Mouse (Mus musculus) frontal cortex, adult 2 months (tissue): ENCODE measurements around the gene E2f8. TPM values are rescaled to one million over a fixed set of nuclear protein-coding genes. Genes with fewer than 3 reads are reported as not detected.

Source experiments
- DNase-seq, 2 experiments: peaks; one replicate each; pipeline ENCODE4 v3.0.0; 2022; ENCODE audit warnings: low spot score in 1 of 2; ENCODE audit errors: extremely low spot score in 1 of 2
- polyA plus RNA-seq: library from polyadenylated mRNA; depleted of rRNA; stranded (reverse); fragments of >200 nt; gene quantifications from 2 replicates; pipeline ENCODE4 v1.2.3, GENCODE M21; 2012

The E2f8 gene
- polyA plus RNA-seq, 1 experiment = 0.52 TPM

DNA sequence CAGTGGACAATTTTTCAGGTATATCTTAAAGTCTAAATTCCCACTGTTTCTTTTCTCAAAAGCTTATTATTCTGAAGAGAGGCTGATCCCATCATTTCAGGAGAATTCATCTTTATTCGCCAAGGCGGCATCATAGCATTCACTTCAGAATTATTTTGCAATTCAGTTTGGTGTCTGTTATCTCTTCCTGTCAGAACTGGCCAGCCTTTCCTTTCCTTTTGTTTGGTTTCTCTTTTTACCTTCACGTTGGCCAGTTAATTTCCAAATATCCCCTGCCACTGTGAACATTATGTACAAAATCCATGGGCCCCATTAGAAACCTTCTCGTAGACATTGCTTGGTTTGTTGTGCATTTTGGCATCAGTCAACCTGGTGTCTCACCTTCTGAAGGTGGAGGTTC, 22.0 kb downstream of the E2f8 start:
- no peak for DNase-seq

DNA sequence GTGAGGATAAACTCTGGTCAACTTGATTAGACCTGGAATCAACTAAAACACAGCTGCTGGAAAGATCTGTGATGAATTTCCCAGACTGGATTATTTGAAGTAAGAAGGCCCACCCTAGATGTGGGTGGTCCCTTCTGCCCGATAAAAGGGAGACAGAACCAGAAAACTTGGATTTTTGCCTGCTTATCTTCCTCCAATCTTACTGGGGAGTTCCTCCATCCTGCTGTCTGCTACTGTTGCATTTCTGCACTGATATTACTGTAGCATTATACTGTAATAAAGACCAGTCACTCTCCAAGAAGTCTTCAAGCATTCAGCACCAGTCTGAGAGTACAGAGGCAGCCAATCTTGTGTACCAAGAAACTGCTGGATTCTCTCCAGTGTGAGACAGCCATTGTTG, 23.1 kb downstream of the E2f8 start:
- DNase-seq = no peak

DNA sequence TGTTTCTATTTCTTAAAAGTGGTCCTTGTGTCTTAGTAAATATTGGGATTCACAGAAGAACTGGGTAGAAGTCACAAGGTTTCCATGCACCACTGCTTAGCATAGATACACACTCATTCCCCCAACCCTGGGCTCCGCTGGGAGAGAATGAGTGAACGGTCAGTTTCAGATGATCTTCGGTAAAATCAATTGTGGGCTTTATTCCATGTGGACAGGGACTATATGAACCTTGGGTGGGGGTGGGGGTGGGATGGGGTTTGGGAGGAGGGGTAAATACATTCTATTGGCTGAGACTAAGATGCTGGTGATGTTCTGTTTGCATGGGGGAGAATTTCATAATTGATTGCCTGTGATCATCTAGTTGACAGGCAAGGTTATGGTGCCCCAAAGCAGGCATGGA, 25.9 kb downstream of the E2f8 start:
- DNase-seq = no peak

DNA sequence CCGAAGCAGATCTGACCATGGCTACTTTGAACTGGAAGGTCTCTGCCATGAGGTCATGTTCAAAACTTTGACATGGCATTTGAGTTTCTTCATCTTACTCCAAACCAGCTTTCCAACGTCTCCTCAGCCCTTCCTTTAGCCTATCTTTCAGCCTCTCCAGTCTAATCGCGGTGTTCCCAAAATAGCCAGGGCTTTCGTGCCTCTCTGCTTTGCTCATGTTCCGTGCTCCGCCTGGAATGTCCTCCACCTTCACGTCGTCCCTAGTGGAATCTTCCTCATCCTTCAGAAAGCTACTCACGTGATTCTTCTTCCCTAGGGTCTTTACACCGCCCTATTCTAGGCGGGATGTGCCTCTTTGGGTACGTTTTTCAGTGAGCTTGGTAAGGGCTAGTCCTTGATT, 27.9 kb downstream of the E2f8 start:
- no peak for DNase-seq

DNA sequence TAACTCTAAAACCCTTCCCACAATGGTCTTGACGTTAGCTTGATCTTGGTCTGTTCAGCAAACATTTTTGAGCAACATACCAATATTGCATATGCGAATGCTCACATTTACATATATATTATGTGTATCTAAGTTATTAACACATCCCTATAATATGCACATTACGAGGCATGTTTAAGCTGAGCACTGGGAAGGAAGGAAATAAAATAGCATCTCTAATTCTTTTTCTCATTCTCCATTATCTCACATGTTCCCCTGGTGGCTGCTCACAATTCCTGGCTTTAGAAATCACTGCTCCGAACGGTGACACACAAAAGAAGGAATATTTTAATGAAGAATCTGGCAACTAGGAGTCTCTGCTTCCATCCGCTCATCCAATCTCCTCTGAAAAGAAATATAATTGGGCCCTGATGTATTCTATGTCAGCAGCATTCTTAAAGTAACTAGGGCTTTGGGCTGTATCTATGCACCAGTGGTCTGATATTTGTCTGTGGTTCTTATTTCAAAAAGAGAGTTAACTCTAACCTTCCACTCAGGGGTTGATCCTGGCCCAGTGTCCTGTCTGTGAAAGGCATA, 29.8 kb downstream of the E2f8 start:
- no peak for DNase-seq

DNA sequence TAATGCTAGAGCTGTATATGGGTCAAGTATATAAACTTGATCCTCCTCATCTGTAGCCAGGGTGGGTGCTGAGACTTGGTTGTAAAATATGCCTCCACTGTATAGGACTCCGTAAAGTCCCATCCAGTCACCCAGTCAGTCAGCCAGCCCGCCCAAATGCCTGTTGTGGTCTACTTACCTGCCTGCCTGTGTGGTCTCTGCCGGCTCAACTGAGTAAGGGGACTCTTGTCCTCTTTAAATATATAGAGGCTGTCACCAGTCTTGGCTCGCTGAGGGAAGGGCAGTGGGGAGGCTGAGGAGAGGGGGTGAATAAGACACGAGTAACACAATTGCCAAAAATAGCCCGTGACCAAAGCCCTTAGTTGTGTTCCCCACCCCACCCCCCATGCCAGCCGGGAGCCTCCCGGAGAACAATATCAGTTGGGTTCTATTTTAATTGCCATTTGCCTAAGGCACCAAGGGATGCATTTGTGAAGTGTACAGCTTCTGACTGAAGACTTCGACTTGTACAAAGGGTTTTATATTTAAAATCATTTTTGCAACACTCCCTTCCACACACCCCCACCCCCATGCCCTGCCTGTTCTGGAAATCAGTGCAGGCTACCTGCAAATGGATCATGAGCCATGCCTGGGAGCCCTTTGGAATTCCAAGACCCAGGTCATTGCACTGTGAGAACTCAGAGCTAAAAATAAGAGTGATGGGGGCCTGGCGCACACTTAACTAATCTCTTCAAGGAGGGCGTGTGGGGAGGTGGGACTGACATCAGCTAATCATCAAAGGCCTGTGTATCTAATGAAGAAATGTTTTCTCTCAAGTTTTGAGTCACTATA, 33.4 kb downstream of the E2f8 start, which contains the start of gene Csrp3:
Csrp3 (minus strand) TSS at position 214 of the 831 bp plus-strand sequence.
- no peak for DNase-seq

DNA sequence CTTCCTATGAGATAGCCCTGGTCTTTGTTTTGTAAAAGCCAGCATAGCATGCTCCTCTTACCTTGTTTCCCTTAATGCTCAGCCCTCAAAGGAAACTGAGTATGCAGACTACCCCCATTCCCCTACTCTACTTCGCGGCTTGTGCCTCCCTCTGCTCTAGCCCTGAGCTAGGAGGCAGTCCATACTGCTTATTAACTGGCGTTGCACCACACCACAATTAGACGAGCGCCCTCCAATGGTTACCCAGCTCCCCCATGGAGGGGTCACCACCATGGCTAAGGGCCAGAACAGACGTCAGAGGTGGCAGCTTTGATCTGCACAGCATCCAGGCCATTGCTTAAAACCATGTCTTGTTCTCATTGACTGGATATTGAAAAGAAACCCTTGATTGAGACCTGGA, 34.6 kb downstream of the E2f8 start:
- DNase-seq = no peak

DNA sequence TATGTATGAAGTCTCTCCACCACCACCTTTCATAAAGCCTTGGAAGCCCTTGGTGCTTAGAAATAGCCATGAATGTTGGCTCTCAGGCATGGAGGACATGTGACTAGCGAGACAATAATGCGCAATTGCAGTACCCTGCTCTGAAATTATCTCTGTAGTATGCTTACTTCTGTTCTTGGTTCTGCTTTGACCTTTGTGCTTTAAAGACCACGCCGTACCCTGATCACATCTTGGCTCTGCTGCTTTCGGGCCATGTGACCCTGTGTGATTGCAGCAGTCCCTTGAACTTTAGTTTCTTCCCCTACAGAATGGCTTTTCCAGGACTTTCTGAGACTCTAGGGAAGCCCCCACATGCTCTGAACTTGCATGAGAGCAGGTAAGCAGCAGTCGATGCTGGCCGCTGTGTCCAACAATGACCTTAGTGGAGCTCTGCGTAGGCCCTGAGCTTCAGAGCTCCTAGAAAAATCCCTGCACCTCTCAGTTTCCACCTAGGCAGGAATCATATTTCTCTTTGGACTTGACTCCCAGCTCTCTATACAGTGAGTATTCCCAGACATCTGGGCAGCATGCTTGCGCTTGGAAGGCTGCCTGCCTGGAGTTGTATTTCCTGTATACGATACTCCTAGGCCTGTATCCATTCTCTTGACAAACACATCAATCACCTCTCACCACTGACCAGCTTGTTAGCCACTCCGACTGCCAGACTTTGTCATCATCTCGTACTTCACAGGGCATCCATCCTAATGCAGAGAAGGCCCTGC, 36.0 kb downstream of the E2f8 start:
- no peak for DNase-seq

DNA sequence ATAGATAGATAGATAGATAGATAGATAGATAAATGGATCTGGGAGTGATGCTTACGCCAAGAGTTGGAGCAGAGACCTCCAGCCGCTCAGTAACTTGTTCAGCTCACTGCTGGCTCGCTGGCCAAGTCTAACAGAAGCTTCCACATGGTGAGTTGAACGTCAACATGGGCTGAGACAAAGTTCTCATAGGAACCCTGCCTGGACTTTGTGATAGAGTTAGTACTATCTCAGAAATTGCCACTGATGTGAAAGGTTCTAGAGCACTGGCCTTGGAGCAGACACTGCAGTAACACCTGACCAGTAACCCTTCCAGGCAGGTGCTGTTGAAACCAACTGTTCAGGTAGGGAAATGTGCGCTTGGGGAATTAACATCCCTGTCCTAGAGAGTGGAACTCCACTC, 37.9 kb downstream of the E2f8 start:
- DNase-seq = no peak

DNA sequence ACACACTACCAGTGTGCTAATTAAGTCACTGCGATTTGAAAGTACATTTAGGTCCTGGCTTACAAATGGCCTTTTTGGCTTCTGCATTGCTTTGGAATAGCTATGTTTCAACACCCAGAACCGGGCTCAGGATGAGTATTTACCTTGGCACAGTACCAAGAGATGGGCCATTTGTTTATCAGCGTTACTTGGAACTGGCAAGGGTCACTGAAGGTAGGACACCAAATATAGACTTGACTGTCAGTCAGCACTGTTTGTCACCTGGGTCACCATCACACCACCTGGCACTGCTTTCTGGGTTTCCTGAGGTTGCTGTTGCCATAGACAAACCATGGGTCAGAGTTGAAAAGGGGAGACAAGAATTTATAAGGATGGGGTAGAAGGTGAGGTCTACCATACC, 39.0 kb downstream of the E2f8 start:
- DNase-seq = no peak

DNA sequence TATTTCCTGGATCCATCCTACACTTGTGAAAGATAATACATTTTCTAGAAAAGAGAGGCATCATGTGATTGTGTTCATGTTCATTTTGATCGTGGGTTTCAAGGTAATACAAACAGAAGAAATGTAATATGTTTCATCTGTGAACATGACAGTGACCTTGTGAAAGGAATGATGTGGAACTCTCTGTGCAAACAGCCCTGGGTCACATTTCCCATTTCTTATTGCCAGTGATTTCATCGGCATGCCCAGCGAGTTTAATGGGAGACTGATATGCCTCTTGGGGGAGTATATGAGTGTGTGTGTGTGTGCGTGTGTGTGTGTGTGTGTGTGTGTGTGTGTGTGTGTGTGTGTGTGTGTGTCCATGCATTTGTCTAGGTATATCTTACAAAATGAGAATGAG, 39.9 kb downstream of the E2f8 start:
- DNase-seq = no peak

DNA sequence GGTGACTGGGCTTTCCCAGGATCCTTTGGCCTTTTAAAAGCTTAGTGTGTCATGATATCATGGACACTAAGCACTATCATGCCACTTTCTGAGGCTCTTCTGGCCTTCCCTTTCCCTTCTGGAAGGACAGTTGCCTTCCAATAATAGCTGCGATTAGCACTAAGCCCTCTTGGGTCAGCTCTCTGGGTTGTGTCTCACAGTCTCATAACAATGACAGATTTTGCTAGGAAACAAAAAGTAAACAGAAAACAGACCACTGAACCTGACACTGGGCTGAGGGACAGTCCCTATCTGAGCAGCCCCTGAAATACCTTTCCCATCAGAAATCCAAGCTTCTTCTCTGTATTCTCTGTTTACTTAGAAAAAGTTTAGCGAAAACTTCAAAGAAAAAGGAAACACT, 40.9 kb downstream of the E2f8 start:
- no peak for DNase-seq

DNA sequence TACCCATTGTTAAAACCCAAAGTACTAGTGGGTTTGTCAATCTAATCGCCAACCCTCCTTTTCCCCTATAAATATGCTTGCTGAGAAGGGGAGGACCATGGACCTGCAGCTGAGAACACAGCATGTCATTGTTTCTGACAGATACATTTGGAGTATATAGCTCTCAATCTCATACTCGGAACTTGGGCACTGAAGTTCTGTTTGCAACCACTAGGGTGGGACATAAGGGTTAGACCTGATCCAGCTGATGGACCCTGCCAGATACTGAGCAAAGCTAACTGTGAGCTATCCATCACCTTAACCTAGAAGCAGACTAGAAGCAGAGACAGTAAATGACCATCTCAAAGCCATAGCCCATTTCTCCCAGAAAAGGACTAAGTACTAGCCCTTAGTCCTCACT, 43.0 kb downstream of the E2f8 start:
- no peak for DNase-seq

DNA sequence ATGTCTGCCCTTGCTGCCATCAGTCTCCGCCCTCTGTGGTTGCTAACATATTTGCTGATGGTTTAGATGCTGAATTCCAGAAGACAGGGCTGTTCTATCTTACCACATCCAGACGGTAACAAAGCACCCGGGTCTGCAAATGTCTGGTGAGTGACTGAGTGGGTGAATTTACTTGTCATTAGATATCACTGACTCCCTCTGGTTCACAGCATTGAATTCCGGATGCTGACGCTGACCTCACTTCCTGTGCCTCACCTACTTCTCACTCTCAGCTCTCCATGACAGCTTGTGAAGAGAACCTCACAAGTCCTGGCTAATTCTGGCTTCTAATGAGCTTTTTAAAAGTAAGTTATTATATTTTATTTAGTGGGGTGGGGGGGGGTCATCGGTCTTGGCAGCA, 44.4 kb downstream of the E2f8 start:
- DNase-seq = no peak

DNA sequence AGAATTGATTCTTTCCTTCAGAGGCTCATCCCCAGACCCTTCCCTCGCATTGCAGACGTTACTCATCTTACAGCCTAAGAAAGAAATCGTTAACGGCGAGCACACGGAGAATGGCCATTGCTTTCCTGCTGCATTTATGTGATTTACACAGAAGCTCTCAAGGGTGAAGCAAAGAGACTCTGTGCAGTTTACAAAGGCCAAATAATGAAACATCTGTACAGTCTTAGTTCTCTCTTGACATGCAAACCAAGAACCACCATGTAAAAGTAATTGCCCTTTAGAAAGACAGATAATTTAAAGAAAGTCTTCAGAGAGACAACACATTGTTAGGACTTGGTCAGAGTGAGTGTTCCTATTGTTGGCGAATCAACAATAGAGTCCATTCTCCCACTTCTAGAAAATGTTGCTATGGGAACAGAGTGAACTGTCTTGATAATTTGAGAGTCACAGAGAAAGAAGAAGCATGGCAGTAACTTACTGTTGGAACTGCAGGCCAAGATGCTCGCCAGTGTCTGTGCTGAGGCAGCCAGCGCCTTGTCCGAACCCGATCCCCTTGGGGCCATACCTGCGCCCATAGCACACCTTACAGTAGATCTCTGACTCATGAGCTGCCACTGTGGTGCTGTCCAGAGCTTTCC, 46.3 kb downstream of the E2f8 start:
- no peak for DNase-seq

DNA sequence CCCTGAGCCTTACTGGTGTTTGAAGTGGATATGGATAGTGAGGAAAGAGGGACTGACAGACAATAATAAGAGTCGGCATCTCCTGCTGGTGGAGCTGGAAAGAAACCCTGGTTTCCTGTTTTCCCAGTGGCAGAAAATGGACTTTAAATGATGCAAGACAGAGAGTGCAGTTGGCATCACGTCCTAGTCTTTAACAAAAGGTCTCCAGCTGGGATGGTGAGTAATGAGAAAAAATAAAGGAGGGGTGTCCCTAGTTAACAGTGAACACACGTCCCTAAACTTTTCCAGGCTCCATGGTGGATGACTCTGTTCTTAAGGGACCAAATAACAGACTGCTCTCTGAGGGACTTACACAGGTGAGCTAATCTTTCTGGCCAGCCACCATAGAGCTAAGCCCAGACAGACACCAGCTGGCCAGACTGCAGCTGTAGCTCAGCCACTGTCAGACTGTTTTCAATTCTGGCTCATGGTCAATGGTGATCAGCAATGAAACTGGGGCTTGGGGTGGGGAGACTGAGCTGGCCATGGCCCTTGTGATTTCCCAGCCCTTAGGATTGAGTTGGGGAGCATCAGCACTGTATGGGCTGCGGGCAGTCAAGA, 46.9 kb downstream of the E2f8 start:
- no peak for DNase-seq

DNA sequence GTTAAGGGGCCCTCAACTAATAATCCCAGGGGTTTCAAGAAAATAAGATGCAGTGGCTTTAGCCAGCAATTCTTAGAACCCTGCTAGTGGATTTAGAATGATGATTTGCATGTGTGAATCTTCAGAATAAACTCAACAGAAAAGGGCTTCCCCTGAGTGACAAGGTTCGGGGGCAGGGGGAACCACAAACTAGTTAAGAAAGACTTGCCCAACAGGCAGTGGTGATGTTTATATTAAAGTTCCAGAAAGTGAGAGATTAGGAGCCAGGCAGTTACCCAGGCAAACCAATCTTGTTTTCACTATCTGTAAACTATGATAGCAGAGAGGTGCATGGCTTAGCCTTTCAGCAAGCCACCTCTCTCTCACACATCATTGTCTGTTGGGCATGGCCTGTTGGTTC, 48.7 kb downstream of the E2f8 start:
- no peak for DNase-seq

DNA sequence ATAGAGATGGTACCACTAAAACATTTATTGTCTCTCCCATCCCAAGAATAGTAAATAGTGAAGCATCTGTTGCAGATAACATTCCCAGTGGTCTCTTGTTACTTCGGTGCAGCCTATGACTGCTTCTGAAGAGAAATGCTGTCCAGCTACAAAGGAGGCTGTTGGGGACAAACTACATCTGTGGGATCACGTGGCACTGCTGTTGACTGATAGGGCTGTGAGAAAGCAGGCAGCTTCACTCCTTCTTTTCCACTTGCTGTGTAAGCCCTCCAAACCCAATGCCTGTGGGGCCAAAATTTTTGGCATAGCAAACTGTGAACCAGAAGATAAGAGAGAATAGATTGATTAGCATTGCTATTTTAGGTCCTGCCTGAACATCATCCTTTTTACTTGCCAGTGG, 51.0 kb downstream of the E2f8 start:
- no peak for DNase-seq

DNA sequence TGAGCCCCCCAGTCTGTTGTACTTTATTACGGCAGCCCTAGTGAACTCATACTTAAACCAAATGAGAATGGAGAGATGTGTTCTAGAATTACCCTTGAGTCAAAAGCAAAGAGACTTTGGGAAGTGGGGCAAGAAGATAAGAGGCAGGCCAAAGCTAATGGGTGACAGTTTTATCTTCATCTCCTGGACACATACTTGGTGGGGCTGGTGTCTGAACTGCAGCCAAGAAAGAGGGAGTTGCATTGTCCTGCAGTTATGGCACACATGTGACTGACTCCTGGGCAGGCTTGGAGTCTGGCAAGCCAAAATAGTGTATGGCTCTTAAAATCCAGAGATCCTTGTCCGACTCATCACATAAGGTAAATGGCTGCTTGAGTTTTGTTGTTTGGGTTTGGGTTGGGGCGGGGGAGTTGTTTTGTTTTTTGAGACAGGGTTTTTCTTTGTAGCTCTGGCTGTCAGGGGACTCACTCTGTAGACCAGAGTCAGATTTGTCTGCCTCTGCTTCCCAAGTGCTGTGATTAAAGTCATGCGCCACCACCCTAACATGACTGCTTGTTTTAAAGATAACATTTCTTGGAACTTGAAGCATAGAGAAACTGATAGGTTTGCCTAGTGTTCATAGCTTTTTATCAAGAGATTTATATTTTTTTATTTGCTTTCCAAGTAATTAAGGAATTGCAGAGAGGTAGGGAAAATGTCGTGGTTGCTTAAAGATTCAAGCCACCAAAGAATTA, 52.1 kb downstream of the E2f8 start:
- DNase-seq = no peak

DNA sequence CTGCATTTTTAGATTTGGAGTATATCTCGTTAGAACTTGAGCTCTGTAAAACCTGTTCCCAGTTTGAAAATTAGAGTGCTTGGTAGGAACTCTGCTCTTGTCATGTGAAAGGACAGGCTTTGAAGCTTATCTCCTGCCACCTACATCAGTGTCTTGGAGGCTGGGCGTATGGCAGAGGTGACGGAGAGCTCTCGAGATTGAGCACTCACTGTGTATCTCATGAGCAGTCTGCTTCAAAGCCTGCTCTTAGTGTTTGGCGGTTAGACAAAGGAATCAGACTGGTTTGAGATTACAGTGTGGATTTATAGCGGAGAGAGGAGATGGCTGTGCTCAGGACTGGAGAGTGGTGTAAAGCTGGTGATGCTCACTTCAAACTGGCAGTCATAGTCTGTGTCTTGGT, 56.2 kb downstream of the E2f8 start:
- DNase-seq = no peak
